Mouse (Mus musculus): Measurements from ENCODE around the gene St6galnac6. TPM values are rescaled to one million over a fixed set of nuclear protein-coding genes. Genes with fewer than 3 reads are reported as not detected.

St6galnac6 gene
- polyA plus RNA-seq, 1 experiment from 2014 or later, result 7.4 TPM

DNA sequence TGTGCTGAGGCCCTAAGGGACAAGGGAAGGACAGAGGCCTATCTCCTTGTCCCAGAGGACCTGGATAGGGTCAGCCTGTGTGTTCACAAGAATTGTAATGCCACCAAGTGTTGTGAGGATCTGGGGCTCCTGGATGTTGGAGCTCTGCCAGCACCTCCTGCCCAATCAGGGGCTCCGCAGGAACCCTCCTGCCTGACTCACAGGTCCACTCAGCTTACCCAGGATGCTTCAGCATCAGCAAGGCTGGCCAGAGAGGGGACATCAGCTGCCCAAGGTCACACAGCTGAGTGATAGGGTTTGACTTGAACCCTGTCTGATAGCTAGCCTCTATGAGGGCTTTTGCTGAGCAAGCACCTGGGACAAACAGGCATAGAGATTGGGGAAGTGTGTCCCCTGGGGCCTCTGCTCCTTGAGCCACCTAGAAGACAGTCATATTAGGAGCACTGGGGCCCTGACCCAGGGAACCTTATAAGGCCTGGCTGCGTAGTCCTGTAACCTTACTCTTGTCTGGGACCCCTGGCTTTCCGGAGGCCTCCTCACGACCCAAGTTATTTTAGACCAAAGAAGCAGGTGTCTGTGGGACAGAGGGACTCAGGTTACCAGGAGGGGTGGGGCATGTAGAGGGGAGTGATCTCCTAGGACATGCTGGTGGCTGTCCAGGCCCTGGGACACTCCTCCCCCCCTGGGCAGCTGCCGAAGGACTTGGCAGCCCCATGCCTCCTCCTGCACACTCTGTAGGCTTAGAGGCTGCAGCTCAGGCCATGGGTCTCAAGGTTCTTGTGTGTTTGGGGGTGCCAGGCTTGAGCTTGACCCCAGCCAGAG is 26.6 kb downstream of the St6galnac6 start:
- peaks cover 43% of the 10 kb centered on the region for H3K4me1 ChIP-seq (ENCODE audit: control insufficient read depth, insufficient read depth, low read length)
- peak overlapping the region; percentile 33 for H3K4me2 ChIP-seq (replicated peaks; ENCODE audit: low read depth, low read length)
- H3K4me3 ChIP-seq (ENCODE audit: low read depth, low read length), result peak overlapping the region; percentile 4; the same call in 1 of the 2 replicates
- H3K9ac ChIP-seq (replicated peaks; ENCODE audit: low read depth, low read length), result no peak overlapping the region
- H3K27ac ChIP-seq (ENCODE audit: low read length), result peak overlapping the region; percentile 64; the same call in 1 of the 2 replicates
- no peak for ATAC-seq (ENCODE audit: insufficient number of reproducible peaks, insufficient read depth, low FRiP score, low read depth)
- no peaks in the 10 kb centered on the region for H3K36me3 ChIP-seq (ENCODE audit: control insufficient read depth, insufficient read depth, low read length)
- WGBS, result 33% methylated on average over 5 of the region's 5 CpGs
- no peaks in the 10 kb centered on the region for H3K27me3 ChIP-seq (ENCODE audit: control insufficient read depth, insufficient read depth, low read length)
- H3K9me3 ChIP-seq (ENCODE audit: control insufficient read depth, low read depth, low read length), result no peaks in the 10 kb centered on the region

DNA sequence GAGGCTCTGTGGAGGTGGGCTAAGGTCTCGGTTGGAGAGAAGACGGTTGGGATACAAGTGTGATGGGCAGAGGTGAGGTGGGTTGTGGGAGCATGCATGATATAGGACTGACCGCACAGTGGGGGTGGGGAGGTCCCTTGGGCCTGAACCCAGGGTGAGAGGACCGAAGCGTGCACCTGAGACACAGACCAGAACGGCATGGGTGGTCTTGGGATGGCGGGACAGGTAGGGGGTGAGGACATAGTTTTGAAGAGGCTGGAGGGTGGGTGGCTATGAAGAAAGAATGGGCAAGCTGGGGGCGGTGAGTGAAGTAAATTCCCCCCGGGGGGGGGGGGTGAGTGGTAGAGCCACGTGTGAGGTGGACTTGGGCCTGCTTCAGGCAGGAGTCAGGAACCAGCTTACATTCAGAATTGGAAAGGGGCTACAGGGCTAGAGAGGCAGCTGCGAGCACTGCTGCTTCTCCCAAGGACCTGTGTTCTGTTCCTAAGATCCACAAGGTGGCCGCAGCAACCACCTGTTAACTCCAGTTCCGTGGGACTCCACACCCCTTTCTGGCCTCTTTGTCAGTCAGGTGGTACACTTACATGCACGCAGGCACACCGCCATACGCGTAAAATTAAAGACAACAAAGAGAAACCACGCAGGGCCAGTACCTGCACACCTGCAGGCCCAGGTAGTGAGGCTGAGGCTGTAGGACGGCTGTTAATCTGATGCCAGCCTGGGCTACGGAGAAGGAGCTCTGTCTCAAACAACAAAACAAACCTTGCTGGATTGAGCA is 27.9 kb downstream of the St6galnac6 start:
- no peak for ATAC-seq (ENCODE audit: insufficient number of reproducible peaks, insufficient read depth, low FRiP score, low read depth)
- Histone ChIP-seq H3K9ac (replicated peaks; ENCODE audit: low read depth, low read length) (no peak overlapping the region), H3K4me2 (replicated peaks; ENCODE audit: low read depth, low read length) (no peak overlapping the region), H3K4me1 (ENCODE audit: control insufficient read depth, insufficient read depth, low read length) (peaks cover 34% of the 10 kb centered on the region), H3K4me3 (ENCODE audit: low read depth, low read length) (no peak overlapping the region), H3K9me3 (ENCODE audit: control insufficient read depth, low read depth, low read length) (no peaks in the 10 kb centered on the region), H3K27ac (ENCODE audit: low read length) (no peak overlapping the region), H3K27me3 (ENCODE audit: control insufficient read depth, insufficient read depth, low read length) (no peaks in the 10 kb centered on the region), H3K36me3 (ENCODE audit: control insufficient read depth, insufficient read depth, low read length) (no peaks in the 10 kb centered on the region)
- 66% methylated on average over 20 of the region's 20 CpGs for WGBS

DNA sequence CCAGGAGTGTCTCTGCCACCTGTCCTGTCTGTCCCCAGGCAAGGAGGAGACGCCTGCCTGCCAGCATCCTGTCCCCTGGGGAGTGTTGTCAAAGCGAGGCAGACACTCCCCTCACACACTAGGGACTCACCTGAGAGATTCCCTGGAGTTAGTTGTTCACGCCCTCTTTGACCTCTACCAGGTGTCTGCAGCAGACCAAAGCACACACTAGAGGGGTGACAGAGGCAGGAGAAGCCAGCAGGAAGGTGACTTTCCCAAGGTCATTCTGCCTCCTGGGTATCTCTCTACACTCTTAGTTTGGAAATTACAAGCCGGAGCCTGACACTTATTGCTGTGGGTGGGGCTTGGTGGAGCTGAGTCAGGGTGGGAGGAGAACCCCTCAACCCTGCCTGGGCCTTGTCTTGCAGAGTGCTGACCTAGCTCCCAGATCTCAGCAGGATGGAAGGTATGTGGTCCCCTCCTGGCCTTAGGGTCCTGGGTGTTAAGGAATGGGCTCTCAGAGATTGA is 28.6 kb downstream of the St6galnac6 start:
- H3K27ac ChIP-seq (ENCODE audit: low read length), result no peak overlapping the region
- H3K4me3 ChIP-seq (ENCODE audit: low read depth, low read length), result no peak overlapping the region
- no peaks in the 10 kb centered on the region for H3K27me3 ChIP-seq (ENCODE audit: control insufficient read depth, insufficient read depth, low read length)
- 64% methylated on average over 4 of the region's 4 CpGs for WGBS
- no peaks in the 10 kb centered on the region for H3K9me3 ChIP-seq (ENCODE audit: control insufficient read depth, low read depth, low read length)
- H3K4me2 ChIP-seq (replicated peaks; ENCODE audit: low read depth, low read length), result no peak overlapping the region
- no peak for ATAC-seq (ENCODE audit: insufficient number of reproducible peaks, insufficient read depth, low FRiP score, low read depth)
- peaks cover 34% of the 10 kb centered on the region for H3K4me1 ChIP-seq (ENCODE audit: control insufficient read depth, insufficient read depth, low read length)
- H3K36me3 ChIP-seq (ENCODE audit: control insufficient read depth, insufficient read depth, low read length), result no peaks in the 10 kb centered on the region
- no peak overlapping the region for H3K9ac ChIP-seq (replicated peaks; ENCODE audit: low read depth, low read length)

DNA sequence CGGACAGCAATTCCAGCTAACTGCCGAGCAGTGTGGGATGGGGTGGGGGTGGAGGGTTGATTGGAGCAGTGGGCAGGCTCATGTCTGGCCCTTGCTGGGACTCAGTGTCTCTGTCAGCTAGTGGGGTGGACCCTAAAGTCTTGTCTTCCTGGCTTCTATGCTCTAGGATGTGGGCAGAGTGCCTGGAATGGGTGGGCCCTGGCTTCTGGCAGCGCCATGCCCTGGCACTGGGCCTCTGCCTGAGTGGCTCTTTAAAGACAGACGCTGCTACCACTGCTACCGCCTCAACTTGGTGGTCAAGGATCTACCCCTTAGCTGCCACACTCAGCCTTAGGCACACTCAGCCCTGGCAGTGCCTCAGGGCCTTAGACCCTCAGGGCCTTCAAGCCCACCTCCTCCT is 29.2 kb downstream of the St6galnac6 start:
- no peaks in the 10 kb centered on the region for H3K27me3 ChIP-seq (ENCODE audit: control insufficient read depth, insufficient read depth, low read length)
- no peak overlapping the region for H3K4me3 ChIP-seq (ENCODE audit: low read depth, low read length)
- H3K4me2 ChIP-seq (replicated peaks; ENCODE audit: low read depth, low read length), result no peak overlapping the region
- H3K4me1 ChIP-seq (ENCODE audit: control insufficient read depth, insufficient read depth, low read length), result peaks cover 34% of the 10 kb centered on the region
- WGBS, result 49% methylated on average over 5 of the region's 5 CpGs
- no peak overlapping the region for H3K27ac ChIP-seq (ENCODE audit: low read length)
- no peak for ATAC-seq (ENCODE audit: insufficient number of reproducible peaks, insufficient read depth, low FRiP score, low read depth)
- no peak overlapping the region for H3K9ac ChIP-seq (replicated peaks; ENCODE audit: low read depth, low read length)
- H3K36me3 ChIP-seq (ENCODE audit: control insufficient read depth, insufficient read depth, low read length), result no peaks in the 10 kb centered on the region
- no peaks in the 10 kb centered on the region for H3K9me3 ChIP-seq (ENCODE audit: control insufficient read depth, low read depth, low read length)

GRCm38 (mm10) chr2:32629276-32629976 is 29.9 kb downstream of the St6galnac6 start:
- Histone ChIP-seq H3K9me3 (ENCODE audit: control insufficient read depth, low read depth, low read length) (no peaks in the 10 kb centered on the region), H3K36me3 (ENCODE audit: control insufficient read depth, insufficient read depth, low read length) (no peaks in the 10 kb centered on the region), H3K27me3 (ENCODE audit: control insufficient read depth, insufficient read depth, low read length) (no peaks in the 10 kb centered on the region), H3K4me1 (ENCODE audit: control insufficient read depth, insufficient read depth, low read length) (peaks cover 34% of the 10 kb centered on the region), H3K4me2 (replicated peaks; ENCODE audit: low read depth, low read length) (no peak overlapping the region), H3K9ac (replicated peaks; ENCODE audit: low read depth, low read length) (no peak overlapping the region), H3K4me3 (ENCODE audit: low read depth, low read length) (no peak overlapping the region), H3K27ac (ENCODE audit: low read length) (no peak overlapping the region)
- ATAC-seq (ENCODE audit: insufficient number of reproducible peaks, insufficient read depth, low FRiP score, low read depth), result peak; percentile 30; the same call in 1 of the 2 replicates
- WGBS, result 48% methylated on average over 9 of the region's 9 CpGs

DNA sequence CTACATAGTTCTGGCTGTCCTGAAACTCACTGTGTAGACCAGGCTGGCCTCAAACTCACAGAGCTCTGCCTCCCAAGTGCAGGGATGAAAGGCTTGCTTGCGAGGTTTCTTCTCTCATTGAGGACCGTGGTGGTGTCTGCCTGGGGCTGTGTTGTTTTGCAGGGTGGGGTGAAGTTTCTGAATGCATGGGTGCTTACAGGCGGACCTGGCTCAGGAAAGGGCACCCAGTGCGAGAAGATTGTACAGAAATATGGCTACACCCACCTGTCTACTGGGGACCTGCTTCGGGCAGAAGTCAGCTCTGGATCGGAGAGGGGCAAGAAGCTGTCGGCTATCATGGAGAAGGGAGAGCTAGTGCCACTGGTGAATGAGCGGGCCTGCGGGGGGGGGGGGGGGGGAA is 30.5 kb downstream of the St6galnac6 start:
- WGBS, result 87% methylated on average over 9 of the region's 9 CpGs
- Histone ChIP-seq H3K4me2 (replicated peaks; ENCODE audit: low read depth, low read length) (no peak overlapping the region), H3K4me3 (ENCODE audit: low read depth, low read length) (no peak overlapping the region), H3K36me3 (ENCODE audit: control insufficient read depth, insufficient read depth, low read length) (no peaks in the 10 kb centered on the region), H3K27me3 (ENCODE audit: control insufficient read depth, insufficient read depth, low read length) (no peaks in the 10 kb centered on the region), H3K9me3 (ENCODE audit: control insufficient read depth, low read depth, low read length) (no peaks in the 10 kb centered on the region), H3K27ac (ENCODE audit: low read length) (no peak overlapping the region), H3K9ac (replicated peaks; ENCODE audit: low read depth, low read length) (no peak overlapping the region), H3K4me1 (ENCODE audit: control insufficient read depth, insufficient read depth, low read length) (peaks cover 29% of the 10 kb centered on the region)
- no peak for ATAC-seq (ENCODE audit: insufficient number of reproducible peaks, insufficient read depth, low FRiP score, low read depth)

DNA sequence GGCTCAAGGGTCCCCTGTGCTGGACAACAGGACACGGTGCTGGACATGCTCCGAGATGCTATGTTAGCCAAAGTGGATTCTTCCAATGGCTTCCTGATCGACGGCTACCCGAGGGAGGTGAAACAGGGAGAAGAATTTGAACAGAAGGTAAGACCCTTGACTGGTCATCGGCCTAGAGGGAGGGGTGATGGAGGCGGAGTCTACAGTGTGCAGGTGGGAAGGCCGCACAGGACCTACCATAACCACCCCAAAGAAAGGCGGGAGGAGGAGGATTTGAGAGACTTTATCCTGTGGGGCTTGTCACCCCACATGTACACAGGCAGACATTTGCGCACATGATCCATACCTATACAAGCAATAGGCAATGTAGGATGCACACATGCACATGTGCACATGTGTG is 31.5 kb downstream of the St6galnac6 start:
- H3K4me1 ChIP-seq (ENCODE audit: control insufficient read depth, insufficient read depth, low read length), result peaks cover 19% of the 10 kb centered on the region
- H3K9ac ChIP-seq (replicated peaks; ENCODE audit: low read depth, low read length), result no peak overlapping the region
- no peak overlapping the region for H3K4me3 ChIP-seq (ENCODE audit: low read depth, low read length)
- no peak overlapping the region for H3K27ac ChIP-seq (ENCODE audit: low read length)
- no peak for ATAC-seq (ENCODE audit: insufficient number of reproducible peaks, insufficient read depth, low FRiP score, low read depth)
- 89% methylated on average over 10 of the region's 10 CpGs for WGBS
- H3K4me2 ChIP-seq (replicated peaks; ENCODE audit: low read depth, low read length), result no peak overlapping the region
- H3K9me3 ChIP-seq (ENCODE audit: control insufficient read depth, low read depth, low read length), result no peaks in the 10 kb centered on the region
- no peaks in the 10 kb centered on the region for H3K27me3 ChIP-seq (ENCODE audit: control insufficient read depth, insufficient read depth, low read length)
- no peaks in the 10 kb centered on the region for H3K36me3 ChIP-seq (ENCODE audit: control insufficient read depth, insufficient read depth, low read length)

GRCm38 (mm10) chr2:32631737-32632394 is 32.4 kb downstream of the St6galnac6 start:
- H3K4me3 ChIP-seq (ENCODE audit: low read depth, low read length), result no peak overlapping the region
- no peaks in the 10 kb centered on the region for H3K36me3 ChIP-seq (ENCODE audit: control insufficient read depth, insufficient read depth, low read length)
- no peaks in the 10 kb centered on the region for H3K9me3 ChIP-seq (ENCODE audit: control insufficient read depth, low read depth, low read length)
- no peaks in the 10 kb centered on the region for H3K27me3 ChIP-seq (ENCODE audit: control insufficient read depth, insufficient read depth, low read length)
- H3K4me2 ChIP-seq (replicated peaks; ENCODE audit: low read depth, low read length), result no peak overlapping the region
- WGBS, result 55% methylated on average over 7 of the region's 7 CpGs
- peaks cover 13% of the 10 kb centered on the region for H3K4me1 ChIP-seq (ENCODE audit: control insufficient read depth, insufficient read depth, low read length)
- no peak overlapping the region for H3K27ac ChIP-seq (ENCODE audit: low read length)
- no peak overlapping the region for H3K9ac ChIP-seq (replicated peaks; ENCODE audit: low read depth, low read length)
- ATAC-seq (ENCODE audit: insufficient number of reproducible peaks, insufficient read depth, low FRiP score, low read depth), result no peak
